Mouse (Mus musculus): Measurements from ENCODE around the gene Ttc23. TPM values are rescaled to one million over a fixed set of nuclear protein-coding genes. Genes with fewer than 3 reads are reported as not detected.

The Ttc23 gene
- total RNA-seq, 2 experiments from 2014 or later = 16.7 to 18.2 TPM

DNA sequence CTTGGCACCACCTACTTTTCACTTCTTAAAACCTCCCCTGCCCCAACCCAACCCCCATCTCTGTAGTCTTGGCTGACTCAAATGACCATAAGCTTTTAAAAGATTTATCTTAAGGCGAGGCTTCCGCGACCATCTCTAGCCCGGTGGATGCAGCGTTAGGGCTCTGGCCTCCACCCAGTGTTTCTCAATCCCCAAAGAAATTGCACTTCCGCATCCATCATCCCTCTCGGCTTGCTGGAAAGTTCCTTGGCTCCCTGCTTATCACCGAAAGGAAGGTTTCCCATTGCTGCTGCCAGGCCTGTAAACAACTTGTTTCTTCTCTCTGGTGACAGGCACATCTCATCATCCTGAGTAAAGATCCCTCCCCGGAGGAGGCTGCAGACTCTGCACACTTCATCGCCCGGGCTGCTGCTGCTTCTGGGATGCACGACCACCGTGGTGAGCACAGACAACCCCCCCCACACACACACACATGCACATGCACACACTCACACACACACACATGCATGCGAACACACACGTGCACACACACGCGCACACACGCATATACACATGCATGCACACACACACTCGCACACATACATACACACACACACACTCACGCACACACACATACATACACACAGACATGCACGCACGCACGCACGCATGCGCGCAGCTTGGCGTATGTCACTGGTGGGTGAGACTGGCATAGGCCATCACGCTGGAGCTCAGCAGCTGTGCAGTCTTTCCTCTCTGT is 50.9 kb downstream of the Ttc23 start:
- peak; percentile 69 to 71 for DNase-seq

DNA sequence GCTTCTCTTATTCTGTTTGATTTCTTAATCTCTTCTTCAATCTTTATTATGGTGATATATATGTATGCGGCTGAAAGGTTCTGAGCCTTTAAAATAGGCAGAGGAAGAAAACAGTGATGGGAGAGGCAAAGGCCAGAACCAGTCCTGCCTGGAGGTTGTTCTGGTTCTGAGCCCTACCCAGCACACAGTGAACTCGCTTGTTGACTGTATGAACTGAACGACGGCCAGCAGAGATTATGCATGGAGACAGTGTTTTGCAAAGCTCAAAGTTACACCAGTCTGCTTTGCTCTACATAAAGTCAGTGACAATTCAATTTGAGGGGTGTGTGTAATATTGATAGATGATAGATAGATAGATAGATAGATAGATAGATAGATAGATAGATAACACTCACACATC is 52.1 kb downstream of the Ttc23 start:
- no peak for DNase-seq

DNA sequence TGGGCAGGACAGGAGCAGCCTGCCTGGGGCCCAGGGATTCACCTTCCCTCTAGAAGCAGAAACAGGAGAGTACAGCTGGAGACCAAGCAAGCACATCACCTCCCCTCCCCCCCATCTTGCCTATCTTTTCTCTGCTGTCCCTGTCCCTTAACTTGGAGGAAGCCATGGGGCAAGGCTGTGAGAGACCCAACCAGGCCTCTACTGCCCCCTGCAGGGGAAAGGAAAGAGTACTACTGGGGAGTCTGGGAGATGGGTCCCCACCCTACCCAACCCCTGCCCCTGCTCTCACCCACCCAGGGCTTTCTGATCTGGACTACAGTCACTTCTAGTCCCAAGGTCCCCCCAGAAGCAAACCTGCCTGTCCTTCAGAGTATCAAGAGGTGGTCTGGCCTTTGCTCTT is 53.6 kb downstream of the Ttc23 start:
- DNase-seq = peak; percentile 53 to 69

DNA sequence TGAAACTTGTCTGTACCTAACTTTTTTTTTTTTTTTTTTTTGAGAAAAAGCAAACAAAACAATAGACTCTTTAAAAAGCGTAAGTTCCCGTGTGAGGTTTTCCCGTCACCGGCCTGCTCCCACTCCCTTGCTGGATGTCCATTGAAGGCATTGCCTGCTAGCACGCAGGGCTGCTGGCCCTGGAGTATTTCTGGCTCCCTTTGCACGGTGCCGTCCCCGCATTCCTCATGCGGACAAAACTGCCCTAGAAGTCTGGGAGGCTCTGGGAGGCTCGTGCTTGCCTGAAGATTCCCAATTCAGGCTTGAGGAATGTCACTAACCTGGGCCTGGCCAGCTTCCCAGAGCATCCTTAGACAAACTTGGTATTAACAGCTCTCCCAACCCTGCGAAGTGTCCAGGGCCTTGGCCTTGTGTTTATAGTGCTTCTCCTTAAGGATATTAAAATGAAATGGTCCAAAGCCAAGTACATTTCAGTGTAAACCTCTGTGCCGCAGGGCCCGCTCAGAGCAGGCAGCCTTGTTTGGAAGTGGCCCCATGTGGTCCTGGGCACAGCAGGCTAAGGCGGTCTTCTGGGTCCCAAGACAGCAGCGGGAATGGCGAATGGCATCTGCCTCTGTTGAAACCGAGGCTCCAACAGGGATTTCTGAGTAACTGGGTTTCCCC is 54.2 kb downstream of the Ttc23 start:
- DNase-seq = no peak

DNA sequence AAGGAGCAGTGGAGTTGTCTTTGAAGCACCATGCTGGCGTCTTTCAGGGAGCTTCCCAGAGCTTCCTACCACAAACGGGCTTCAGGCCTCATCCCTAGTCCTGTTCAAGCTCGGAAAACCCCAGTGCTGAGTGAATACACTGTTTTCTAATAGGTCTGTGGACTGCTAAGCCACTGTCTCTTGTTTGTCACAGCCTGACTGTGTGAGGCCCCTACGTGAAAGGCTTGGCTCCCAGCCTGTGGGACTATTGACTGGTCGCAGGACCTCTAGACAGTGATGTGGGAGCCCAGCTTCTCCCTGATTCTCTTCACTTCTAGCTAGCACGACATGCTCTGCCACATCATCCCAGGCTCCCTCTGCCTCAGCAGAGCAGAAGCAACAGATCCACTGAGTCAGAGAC is 61.0 kb downstream of the Ttc23 start:
- DNase-seq = no peak

DNA sequence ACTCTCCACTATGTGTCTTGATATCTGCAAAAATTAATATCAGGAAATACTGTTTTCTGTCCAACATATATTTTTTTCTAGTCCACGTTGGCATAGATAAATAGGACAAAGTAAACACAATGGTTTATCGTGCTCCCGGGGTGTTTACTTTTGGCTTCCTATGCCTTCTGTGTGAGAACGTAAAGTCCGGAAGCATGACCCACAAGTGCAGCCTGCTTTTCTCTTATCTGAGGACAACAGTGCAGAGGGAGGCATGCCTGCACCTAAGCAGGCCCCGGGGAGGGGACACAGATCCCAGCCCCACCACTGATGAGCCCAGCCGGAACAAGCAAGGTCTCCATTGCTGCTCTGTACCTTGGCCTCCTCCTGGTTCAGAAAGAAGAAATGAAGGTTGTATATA is 63.0 kb downstream of the Ttc23 start:
- DNase-seq = no peak

DNA sequence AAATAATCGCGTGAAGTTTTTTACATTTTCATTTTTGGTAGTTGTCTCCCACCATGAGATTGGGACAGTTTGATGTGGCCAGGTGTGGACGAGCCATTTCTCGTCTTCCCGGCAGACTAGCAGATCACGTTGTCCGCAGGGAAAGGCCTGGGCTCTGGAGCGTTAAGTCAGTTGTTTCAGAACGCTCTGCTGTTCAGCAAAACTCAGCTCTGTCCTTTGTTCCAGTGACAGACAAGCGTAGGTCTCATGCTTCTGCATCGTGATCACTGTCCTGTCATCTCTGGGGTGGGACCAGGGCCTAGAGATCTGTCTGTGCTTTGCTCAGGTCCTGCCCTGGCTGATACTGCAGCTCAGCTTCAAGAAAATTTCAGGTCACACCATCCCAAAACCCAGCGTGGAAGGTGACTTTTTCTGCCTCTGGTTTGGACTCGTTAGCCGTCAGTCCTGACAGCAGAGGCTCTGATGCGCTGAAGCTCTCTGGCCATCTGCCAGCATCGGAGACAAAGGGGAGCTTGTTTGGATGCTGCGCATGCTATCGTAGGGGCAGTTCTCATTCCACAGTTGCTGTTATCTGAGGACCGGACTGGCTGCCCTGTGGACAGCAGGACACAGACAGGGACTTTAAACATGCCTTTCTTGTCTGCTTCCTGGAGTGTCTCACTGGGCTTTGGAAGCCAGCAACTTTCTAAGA is 66.8 kb downstream of the Ttc23 start:
- DNase-seq = peak; percentile 48 to 51

DNA sequence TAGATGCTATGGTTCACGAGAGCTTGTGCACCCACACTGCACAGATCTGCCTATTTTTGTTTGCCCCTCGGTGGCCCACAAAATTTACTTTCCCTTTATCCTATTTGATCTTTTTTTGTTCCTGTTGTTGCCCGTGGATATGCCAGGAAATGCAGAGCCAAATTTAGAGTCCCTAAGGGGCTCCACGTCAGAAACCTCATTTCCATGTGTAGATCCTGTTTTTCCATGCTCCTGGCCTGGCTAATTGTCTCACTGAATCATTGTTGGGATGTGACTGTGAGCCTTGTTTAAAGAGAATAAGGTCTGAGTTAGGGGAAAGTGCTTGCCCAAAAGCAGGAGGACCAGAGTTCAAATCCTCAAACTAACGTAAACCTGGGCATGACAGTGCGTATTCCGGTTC is 68.0 kb downstream of the Ttc23 start:
- peak; percentile 48 to 66 for DNase-seq

DNA sequence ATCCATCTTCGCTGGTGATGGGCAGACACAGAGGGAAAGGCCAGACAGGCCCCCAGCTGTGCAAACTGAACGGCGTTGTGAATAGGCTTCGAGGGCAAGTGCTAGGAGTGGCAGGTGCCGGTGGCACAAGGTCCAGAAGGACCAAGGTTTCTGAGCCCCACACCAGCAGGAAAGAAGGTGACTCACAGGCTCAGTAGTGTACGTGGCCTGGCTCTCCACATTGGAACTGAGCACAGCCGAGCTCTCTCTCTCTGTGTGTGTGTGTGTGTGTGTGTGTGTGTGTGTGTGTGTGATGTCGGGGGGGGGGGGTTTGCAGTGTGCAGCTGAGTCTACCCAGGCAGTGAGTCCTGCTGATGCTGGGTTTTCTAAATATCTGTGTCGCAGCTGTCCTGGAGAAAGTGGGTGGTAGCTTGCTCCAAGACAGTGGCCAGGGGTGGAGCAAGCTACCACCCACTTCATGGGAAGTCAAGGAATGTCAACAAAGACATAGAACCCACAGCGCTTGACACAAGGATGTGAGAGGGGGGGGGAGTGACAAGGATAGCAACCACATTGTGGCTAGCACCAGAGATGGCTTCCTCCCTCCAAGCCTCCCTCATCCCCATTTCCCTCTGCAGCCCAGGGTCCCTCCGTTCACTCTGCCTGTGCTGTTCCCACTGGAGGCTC is 69.1 kb downstream of the Ttc23 start:
- DNase-seq = peak in 1 of 2 experiments; percentile 35

DNA sequence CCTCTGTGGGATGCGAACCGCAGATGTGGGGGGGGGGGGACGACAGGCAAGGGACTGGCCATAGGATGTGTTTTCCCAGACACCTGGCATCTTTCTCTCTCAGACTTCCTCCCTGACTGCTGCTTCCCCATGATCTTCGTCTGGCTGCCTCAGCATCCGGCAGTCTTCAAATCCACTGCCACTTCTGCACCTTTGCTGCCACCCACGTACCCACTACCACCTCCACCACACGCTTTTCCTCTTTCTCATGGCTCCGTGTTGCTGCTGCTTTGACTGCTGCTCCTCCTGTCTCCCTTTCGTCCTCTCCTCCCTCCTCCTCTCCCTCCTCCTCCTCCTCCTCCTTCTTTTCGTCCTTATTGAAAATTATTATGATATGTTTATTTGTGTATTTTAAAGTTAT is 69.7 kb downstream of the Ttc23 start:
- DNase-seq = no peak

DNA sequence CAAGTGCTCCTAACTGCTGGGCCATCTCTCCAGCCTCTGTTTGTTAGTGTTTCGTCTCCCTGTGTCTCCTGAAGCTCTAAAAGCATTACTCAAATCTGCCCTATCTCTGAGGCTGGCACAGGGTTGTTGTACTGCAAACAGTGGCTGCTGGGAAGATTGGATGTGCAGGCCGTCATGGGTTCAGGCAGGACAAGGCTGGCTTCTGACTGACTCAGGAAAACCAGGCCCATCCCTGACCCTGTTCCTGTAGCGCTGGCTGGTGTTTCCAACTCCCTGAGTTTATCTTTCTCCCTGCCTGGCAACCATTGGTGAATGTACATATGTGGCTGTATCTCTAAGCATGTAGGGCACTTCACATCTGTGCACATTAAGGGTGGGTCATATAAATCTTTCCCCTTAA is 70.3 kb downstream of the Ttc23 start:
- DNase-seq = no peak

DNA sequence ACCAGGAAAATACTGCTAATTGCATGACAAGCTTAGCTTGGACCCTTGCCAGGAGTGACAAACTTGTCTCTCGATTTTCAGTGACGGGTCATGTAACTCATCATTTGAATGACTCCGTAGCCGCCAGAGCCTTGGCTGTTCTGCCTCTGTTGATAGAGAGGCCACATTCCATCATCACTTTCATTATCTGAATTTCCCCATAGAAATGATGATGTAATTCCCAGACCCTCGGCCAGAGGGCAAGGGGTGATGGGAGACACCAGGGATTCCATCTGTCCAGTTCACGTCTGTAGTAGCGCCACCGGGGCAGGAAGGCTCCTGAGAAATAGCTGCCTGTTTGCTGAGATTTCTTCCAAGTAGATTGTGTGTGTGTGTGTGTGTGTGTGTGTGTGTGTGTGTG is 71.6 kb downstream of the Ttc23 start:
- DNase-seq = peak; percentile 52 to 57

DNA sequence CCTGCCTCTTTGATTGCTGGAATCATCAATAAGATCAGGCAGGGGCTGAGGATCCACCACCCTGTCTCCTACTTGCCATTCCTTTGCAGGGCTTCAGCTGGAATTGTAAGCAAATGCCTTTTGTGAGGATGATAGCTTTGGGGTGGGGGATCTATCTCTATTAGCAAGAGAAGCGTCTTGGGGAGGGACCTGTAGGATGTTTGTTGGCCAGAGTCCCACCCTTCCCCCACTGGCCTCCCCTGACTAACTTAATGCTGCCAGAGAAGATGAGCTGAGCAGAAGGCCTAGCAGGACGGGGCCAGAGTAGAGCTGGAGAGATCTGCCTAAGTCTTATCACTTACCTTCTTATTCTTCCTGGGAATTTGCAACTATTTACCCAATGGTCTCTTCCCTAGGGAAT is 75.0 kb downstream of the Ttc23 start:
- DNase-seq = no peak

DNA sequence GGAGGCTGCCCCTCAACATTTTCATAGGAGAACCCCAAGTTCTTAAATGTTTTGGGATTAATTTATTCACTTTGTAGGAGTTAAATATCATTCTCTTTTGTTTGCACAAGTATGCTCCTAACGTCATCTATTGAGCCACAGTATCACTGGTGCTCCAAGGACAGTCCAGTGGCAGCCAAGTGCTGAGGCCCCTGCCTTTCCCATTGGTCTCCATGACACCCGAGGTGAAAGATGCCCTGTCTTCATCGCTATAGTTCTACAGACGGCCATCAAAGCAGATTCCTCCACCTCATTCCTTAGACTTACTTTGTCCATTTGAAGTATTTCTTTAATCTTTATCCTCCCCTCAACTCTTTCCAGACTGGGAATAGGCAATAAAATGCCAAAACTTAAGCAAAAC is 77.3 kb downstream of the Ttc23 start:
- no peak for DNase-seq

DNA sequence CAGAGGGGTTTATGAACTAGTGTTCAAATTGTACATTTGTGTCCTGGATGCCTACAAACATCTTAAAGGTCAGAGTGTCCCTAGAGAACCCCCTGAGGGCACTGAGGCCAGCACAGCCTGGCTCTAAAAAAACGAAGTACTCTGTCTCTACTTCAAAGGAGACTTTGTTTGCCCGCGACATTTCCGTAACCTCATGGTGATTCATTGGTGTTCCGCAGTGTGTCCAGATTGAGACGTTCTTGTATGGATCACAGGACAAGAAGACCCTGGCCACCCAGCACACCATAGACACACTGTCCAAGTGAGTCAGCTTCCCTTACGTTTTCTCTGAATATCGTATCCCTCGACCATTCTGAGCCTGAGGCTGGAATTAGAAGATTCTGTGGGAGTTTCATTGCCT is 77.8 kb downstream of the Ttc23 start:
- DNase-seq = no peak

DNA sequence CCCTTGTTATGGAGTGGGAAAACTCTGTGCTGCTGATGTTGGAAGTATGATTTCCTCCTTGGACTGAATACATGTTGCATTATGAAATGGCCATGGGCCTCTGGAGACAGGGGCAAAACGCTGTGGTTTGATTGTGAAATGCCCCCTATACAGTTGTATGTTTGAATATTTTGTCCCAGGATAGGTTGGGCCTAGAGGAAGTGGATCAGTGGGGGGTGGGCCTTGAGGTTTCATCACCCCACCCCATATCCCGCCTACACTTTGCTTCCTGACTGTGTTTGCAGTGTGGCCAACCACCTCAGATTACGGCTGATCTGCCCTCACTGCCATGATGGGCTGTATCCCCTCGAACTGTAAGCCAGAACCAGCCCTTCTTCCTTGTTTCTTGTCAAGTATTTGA is 81.0 kb downstream of the Ttc23 start:
- DNase-seq = no peak

DNA sequence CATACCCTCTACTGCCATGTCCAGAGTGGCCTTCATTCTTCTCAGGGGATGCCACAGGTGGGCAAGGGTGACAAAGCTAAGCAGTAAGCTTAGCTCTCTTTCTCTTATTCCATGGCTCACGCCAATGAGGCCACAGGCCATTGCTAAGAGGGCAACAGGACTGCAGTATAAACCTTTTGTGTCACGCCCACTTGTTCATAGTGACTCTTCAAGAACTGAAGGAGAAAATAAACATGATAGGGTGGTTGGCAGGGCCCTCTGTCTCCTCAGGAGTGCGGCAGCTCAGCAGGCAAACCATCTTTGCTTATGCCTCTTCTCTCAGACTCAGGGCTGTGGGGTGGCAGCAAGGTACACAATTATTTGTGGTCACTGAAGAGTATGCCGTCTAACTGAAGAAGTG is 81.6 kb downstream of the Ttc23 start:
- no peak for DNase-seq

DNA sequence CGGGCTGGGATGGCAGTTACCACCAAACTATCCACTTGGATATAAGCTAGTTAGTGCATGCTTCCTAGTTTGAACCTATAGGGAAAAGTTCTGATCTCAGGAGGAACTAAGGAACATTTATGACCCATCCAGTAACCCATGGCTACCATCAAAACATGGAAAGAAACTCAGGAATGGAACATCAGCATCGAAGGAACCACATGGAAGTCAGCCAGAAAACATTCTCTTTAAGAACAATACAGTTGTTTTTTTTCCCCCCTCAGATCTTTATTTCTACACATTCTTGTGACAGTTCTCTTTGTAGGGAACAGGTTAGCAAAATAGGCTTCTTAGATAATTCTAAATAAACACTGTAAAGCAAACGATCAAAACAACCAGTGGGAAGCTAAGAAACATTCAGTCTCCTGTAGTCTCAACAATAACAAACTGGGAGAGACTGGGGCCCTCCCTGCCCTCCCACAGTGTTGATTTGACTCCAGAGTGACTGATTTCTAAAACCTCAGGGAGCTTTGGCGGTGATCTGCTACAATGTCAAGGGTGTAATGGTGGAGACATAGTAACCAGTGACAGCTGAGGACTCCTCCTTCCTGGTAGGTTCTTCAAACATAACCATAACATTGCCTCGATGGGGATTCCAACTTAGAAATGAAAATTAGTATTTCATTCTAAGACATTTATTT is 83.4 kb downstream of the Ttc23 start:
- DNase-seq = no peak

DNA sequence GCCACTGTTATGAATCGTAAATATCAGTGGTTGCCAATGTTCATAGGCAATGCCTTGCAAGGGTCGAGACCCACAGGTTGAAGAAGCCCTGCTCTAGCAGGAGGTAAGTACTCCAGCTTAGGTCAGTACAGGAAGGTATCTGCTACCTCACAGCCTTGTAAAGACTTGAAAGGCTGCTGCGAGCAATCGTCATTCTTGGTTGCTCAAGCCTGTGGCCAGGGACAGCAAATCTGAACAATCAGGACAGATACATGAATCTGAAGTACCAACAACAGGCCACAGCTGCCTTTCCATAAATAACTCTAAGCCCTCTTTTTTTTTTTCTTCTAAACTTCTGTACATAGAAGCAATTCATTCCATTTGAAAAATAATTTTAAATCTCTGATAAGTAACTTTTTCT is 85.1 kb downstream of the Ttc23 start:
- no peak for DNase-seq

DNA sequence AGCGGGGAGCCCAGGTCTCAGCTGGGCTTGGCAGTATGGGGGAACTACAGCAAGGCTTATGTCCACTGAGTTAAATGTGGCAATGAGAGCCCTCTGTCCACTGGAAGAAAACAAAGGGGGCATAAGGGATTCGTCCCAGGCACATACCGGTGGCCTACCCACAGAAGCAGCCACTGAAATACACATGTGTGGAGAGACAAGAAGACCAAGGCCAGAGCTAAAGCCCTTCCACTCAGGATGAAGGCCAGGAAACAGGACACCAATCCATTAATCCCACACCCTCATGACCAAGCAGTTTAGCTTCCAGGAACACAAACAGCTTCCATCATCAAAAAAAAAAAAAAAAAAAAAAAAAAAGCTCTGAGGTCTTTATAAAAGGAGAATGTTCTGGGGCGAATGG is 93.2 kb downstream of the Ttc23 start:
- peak in 1 of 2 experiments; percentile 41 for DNase-seq

DNA sequence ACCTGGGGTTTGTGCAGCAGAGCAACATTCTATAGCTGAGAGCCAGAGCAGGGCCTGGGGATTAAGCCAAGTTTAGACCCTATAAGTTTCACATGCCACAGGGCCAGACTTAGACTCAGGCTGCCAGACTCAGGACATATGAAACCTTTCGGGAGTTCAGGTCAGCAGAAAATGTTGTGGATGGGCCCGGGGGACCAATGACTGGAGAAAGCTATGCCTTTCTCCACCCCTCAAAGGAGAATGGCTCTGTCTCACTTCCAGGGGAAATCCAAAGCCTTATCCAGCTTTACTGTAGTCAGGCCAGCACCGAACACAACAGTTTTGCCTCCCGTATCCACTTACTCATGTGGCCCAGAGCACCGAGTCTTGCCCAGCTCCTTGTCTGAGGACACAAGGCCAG is 93.6 kb downstream of the Ttc23 start:
- peak in 1 of 2 experiments; percentile 52 for DNase-seq

DNA sequence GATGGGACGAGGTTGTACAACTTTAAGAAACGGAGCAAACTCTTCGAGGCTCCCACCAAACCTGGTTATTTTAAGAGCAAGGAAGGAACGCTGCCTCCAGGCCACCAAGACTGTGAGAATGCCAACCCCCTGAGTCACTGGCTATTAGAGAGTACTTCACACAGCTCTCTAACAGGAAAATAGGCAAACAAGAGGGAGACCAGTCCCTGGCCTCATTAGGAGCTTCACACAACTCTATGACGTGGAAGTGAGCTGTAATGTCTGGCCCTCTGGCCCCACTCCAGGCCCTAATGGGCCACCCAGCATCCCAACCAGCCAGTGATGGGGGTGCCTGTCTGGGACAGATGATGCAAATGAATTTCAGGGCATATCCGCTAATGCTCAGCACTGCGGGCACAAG is 94.5 kb downstream of the Ttc23 start:
- DNase-seq = peak; percentile 47 to 58

All from heart, adult 18-20 months (tissue).